Mouse (Mus musculus): Measurements from ENCODE around the gene Nkd2. TPM values are rescaled to one million over a fixed set of nuclear protein-coding genes. Genes with fewer than 3 reads are reported as not detected.

The Nkd2 gene
- polyA plus RNA-seq, 1 experiment from 2014 or later: 4.6 TPM

- Histone ChIP-seq H3K27ac (ENCODE audit: low read depth, low read length) (peak overlapping the region; percentile 89), H3K27me3 (replicated peaks; ENCODE audit: control insufficient read depth, insufficient read depth, low read length) (no peaks in the 10 kb centered on the region), H3K9ac (ENCODE audit: low read depth, low read length) (no peak overlapping the region; the same call in 1 of the 2 replicates), H3K9me3 (ENCODE audit: control insufficient read depth) (no peaks in the 10 kb centered on the region), H3K4me3 (ENCODE audit: low read depth, low read length) (no peak overlapping the region), H3K4me1 (replicated peaks; ENCODE audit: control insufficient read depth, insufficient read depth, low read length) (peaks cover 40% of the 10 kb centered on the region), H3K4me2 (replicated peaks; ENCODE audit: low read depth) (peak overlapping the region; percentile 46), H3K36me3 (ENCODE audit: control insufficient read depth, insufficient read depth) (peaks cover 10% of the 10 kb centered on the region)
- 22% methylated on average over 4 of the region's 4 CpGs for WGBS
- ATAC-seq: peak; percentile 94
- peak; percentile 62 for TF ChIP-seq CTCF (IDR thresholded peaks at IDR 0.05; ENCODE audit: low read depth)
Observed at GRCm38 (mm10) chr13:73769916-73770682, 77.3 kb downstream of the Nkd2 start.

Other genes starting within 250 kb of the Nkd2 start
- 127 and 132 TPM in 2 replicates for gene Clptm1l, start 243.6 kb downstream of the Nkd2 start, polyA plus RNA-seq (2015; fragmentation: Nextera tagmentation; extraction: Ambion mirVana)
- gene Tert, start 220.7 kb downstream of the Nkd2 start, polyA plus RNA-seq (2015; fragmentation: Nextera tagmentation; extraction: Ambion mirVana): 2.4 and 3.0 TPM in 2 replicates
- 0.04 and 0.20 TPM in 2 replicates for gene Slc6a18, start 169.6 kb downstream of the Nkd2 start, polyA plus RNA-seq (2015; fragmentation: Nextera tagmentation; extraction: Ambion mirVana)
- 110 and 119 TPM in 2 replicates for gene Slc6a19, start 142.8 kb downstream of the Nkd2 start, polyA plus RNA-seq (2015; fragmentation: Nextera tagmentation; extraction: Ambion mirVana)
- 12.9 and 13.4 TPM in 2 replicates for gene Slc12a7, start 114.5 kb downstream of the Nkd2 start, polyA plus RNA-seq (2015; fragmentation: Nextera tagmentation; extraction: Ambion mirVana)
- gene Trip13, start 90.2 kb upstream of the Nkd2 start, polyA plus RNA-seq (2015; fragmentation: Nextera tagmentation; extraction: Ambion mirVana): 8.4 and 12.1 TPM in 2 replicates
- 23.2 and 24.0 TPM in 2 replicates for gene Brd9, start 90.2 kb upstream of the Nkd2 start, polyA plus RNA-seq (2015; fragmentation: Nextera tagmentation; extraction: Ambion mirVana)
- not detected in 2 replicates for gene Zdhhc11, start 116.2 kb upstream of the Nkd2 start, polyA plus RNA-seq (2015; fragmentation: Nextera tagmentation; extraction: Ambion mirVana)
- gene Tppp, start 161.8 kb upstream of the Nkd2 start, polyA plus RNA-seq (2015; fragmentation: Nextera tagmentation; extraction: Ambion mirVana): 3.2 and 3.4 TPM in 2 replicates
- 4.1 and 6.5 TPM in 2 replicates for gene Cep72, start 214.7 kb upstream of the Nkd2 start, polyA plus RNA-seq (2015; fragmentation: Nextera tagmentation; extraction: Ambion mirVana)

Measured in intestine, postnatal 0 days (tissue).